ENCODE assay signal across 17 mouse cellular contexts in the genomic region with DNA sequence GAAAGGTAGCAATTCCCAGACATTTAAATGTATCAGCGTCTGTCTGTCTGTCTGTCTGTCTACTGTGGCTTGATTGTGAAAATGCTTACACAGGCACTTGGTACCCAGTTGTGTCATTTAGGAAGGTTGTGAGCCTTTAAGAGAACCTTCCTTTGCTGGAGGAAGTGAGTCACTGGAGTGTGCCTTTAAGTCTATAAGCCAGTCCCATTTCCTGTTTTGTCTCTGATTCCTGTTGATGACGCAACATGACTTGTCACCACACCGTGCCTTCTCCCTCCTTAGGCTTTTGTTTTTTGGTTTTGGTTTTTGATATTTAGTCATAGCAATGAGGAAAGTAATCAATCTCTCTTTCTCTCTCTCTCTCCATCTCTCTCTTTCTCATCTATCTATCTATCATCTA. TPM values are rescaled to one million over a fixed set of nuclear protein-coding genes. Genes with fewer than 3 reads are reported as not detected.
DNase-seq lines count a peak whose midpoint lies in the region; ATAC-seq and TF ChIP-seq lines count a peak whose summit lies in the region.
"Had no signal": no experiment of that assay in that cellular context is flagged by ENCODE, and none has a peak within 500 bp of the region (broad histone marks: within the 10 kb centered on the region; RNA-seq: fewer than 3 reads in every experiment).

No protein-coding gene starts in this region.

- ATAC-seq in G1E (ENCODE audit: extremely low read depth, insufficient number of reproducible peaks, low FRiP score, poor library complexity, severe bottlenecking), result peak; percentile 49; the same call in 1 of the 2 replicates
- ATAC-seq in inflammation-experienced regulatory T-cells, adult 6 months, result peak; percentile 100
- ATAC-seq: forebrain, embryonic 16.5 days had no signal

- intact Hi-C loops in left cerebral cortex, postnatal 14 days (cut with DNase I), result no loop called here
- intact Hi-C loops in gastrocnemius, postnatal 36 days (cut with DNase I), result no loop called here

- H3K27me3 ChIP-seq in thymus, adult 2 months (ENCODE audit: control insufficient read depth, insufficient read depth, low read length), result no peaks in the 10 kb centered on the region
- H3K27me3 ChIP-seq in G1E (ENCODE audit: insufficient read depth, low read length), result no peaks in the 10 kb centered on the region
- H3K27me3 ChIP-seq: hindbrain, embryonic 15.5 days; midbrain, embryonic 12.5 days; neural tube, embryonic 13.5 days; stomach, embryonic 15.5 days had no signal

- no peaks in the 10 kb centered on the region for H3K4me1 ChIP-seq in thymus, adult 2 months (replicated peaks; ENCODE audit: control insufficient read depth, insufficient read depth, low read length)
- peaks cover 7% of the 10 kb centered on the region for H3K4me1 ChIP-seq in G1E (ENCODE audit: insufficient read depth, low read depth, low read length)
- H3K4me1 ChIP-seq: hindbrain, embryonic 15.5 days; midbrain, embryonic 12.5 days; neural tube, embryonic 13.5 days; stomach, embryonic 15.5 days had no signal

- TF ChIP-seq CTCF in thymus, adult 2 months (IDR thresholded peaks at IDR 0.05; ENCODE audit: borderline replicate concordance, control insufficient read depth, extremely low read depth, insufficient read depth, low read length, poor library complexity), result no peak
- TF ChIP-seq CTCF in G1E (IDR thresholded peaks at IDR 0.05; ENCODE audit: low read depth, low read length), result no peak

- TF ChIP-seq POLR2A in thymus, adult 2 months (IDR thresholded peaks at IDR 0.05; ENCODE audit: control insufficient read depth, extremely low read depth, insufficient read depth, low read length, poor library complexity), result no peak

- no peak overlapping the region for H3K27ac ChIP-seq in thymus, adult 2 months (ENCODE audit: control insufficient read depth, insufficient read depth, low read length)
- H3K27ac ChIP-seq: hindbrain, embryonic 15.5 days; left cerebral cortex, adult 2 months; midbrain, embryonic 12.5 days; neural tube, embryonic 13.5 days; stomach, embryonic 15.5 days had no signal

- H3K9me3 ChIP-seq in G1E (replicated peaks), result no peaks in the 10 kb centered on the region
- H3K9me3 ChIP-seq: hindbrain, embryonic 15.5 days; midbrain, embryonic 12.5 days; neural tube, embryonic 13.5 days; stomach, embryonic 15.5 days had no signal

- DNase-seq in thymus, postnatal 0 days (ENCODE audit: low spot score), result peak; percentile 16
- DNase-seq in thymus, adult 2 months, result no peak
- no peak for DNase-seq in G1E (ENCODE audit: low spot score)
- DNase-seq in left cerebral cortex, postnatal 14 days (ENCODE audit: low spot score in 2 of 2), result no peak
- DNase-seq in thymus, postnatal 10 days (ENCODE audit: low spot score in 2 of 2), result no peak
- no peak for DNase-seq in gastrocnemius, postnatal 36 days
- DNase-seq: adrenal gland, postnatal 25 days; gastrocnemius, postnatal 10 days; kidney, adult 8-10 months; right cerebral cortex, postnatal 14 days had no signal

- no peaks in the 10 kb centered on the region for H3K36me3 ChIP-seq in thymus, adult 2 months (ENCODE audit: control insufficient read depth, insufficient read depth, low read length)
- no peaks in the 10 kb centered on the region for H3K36me3 ChIP-seq in G1E (replicated peaks)
- H3K36me3 ChIP-seq: hindbrain, embryonic 15.5 days; midbrain, embryonic 12.5 days; neural tube, embryonic 13.5 days; stomach, embryonic 15.5 days had no signal

- no peak overlapping the region for H3K4me3 ChIP-seq in thymus, adult 2 months (ENCODE audit: control insufficient read depth, insufficient read depth, low read length)
- no peak overlapping the region for H3K4me3 ChIP-seq in G1E (ENCODE audit: low read depth, low read length)
- H3K4me3 ChIP-seq: hindbrain, embryonic 15.5 days; left cerebral cortex, adult 2 months; midbrain, embryonic 12.5 days; neural tube, embryonic 13.5 days; stomach, embryonic 15.5 days had no signal

- WGBS in thymus, adult 2 months, result 42% methylated on average over 3 of the region's 3 CpGs

RNA-seq across cellular contexts. Expression of gene Fbxo11, which starts 58.6 kb away (rescaled TPM):
- polyA plus RNA-seq in thymus, postnatal 0 days (2015; fragmentation: Nextera tagmentation; extraction: Ambion mirVana), result 11.9 and 16.8 TPM in 2 replicates
- 29.5 and 39.6 TPM in 2 replicates for polyA plus RNA-seq in thymus, adult 2 months (2012; rRNA removed)
- total RNA-seq in G1E (2014; fragmentation: Nextera tagmentation) (78.7 and 90.6 TPM in 2 replicates), G1E (2017) (25.8 and 26.6 TPM in 2 replicates)
- polyA plus RNA-seq in G1E (2012), result 2.9 and 3.3 TPM in 2 replicates
- 10 to 100 TPM; 15.8 to 26.4 (median 17.9) TPM for polyA plus RNA-seq in inflammation-experienced regulatory T-cells, adult 6 months (2017; shearing (Covaris generic))
- 100 to 1,000 TPM; 109 to 115 TPM for total RNA-seq in left cerebral cortex, postnatal 14 days (2021)
- 10 to 100 TPM; 25.5 to 28.0 TPM for total RNA-seq in gastrocnemius, postnatal 36 days (2021)
